Mouse (Mus musculus): Measurements from ENCODE around the gene Psme2b. TPM values are rescaled to one million over a fixed set of nuclear protein-coding genes. Genes with fewer than 3 reads are reported as not detected.

The Psme2b gene
- 100 to 1,000 TPM; 135 to 194 TPM for polyA plus RNA-seq (2017; shearing (Covaris generic))

GRCm38 (mm10) chr11:48946090-48946489, at the start of gene Psme2b:
Gene Psme2b (minus strand): TSS chr11:48946190.

GRCm38 (mm10) chr11:48994018-48994417, 48.0 kb upstream of the Psme2b start, which contains the start of gene Tgtp1:
Gene Tgtp1 (minus strand): TSS chr11:48994172.

GRCm38 (mm10) chr11:48991740-48992520, 45.9 kb upstream of the Psme2b start, which contains the start of gene Gm12185:
Gene Gm12185 (minus strand): TSS chr11:48992226.

GRCm38 (mm10) chr11:48979251-48979650, 33.3 kb upstream of the Psme2b start, which contains the start of gene 9930111J21Rik1:
Gene 9930111J21Rik1 (minus strand): TSS chr11:48979398.

GRCm38 (mm10) chr11:48978240-48978939, 32.4 kb upstream of the Psme2b start, which contains the start of gene Olfr56:
Gene Olfr56 (plus strand): TSS chr11:48978889.

GRCm38 (mm10) chr11:48902021-48902420, 44.0 kb downstream of the Psme2b start, which contains the start of gene Gm5431:
Gene Gm5431 (minus strand): TSS chr11:48902214.

Other genes with a start within 250 kb of the Psme2b start
- gene Rack1, start 145.9 kb downstream of the Psme2b start, polyA plus RNA-seq (2017; shearing (Covaris generic)), result 100 to 1,000 TPM; 607 to 930 TPM
- 1 to 10 TPM; 1.6 to 1.9 TPM for gene Trim41, start 128.8 kb downstream of the Psme2b start, polyA plus RNA-seq (2017; shearing (Covaris generic))
- under 1 TPM; 0.70 to 0.99 TPM for gene Trim7, start 120.0 kb downstream of the Psme2b start, polyA plus RNA-seq (2017; shearing (Covaris generic))
- gene Gm12184, start 119.5 kb downstream of the Psme2b start, polyA plus RNA-seq (2017; shearing (Covaris generic)), result 1 to 10 TPM; 4.9 to 5.0 TPM
- gene Irgm1, start 74.5 kb downstream of the Psme2b start, polyA plus RNA-seq (2017; shearing (Covaris generic)), result 100 to 1,000 TPM; 184 to 211 TPM
- 1 to 10 TPM; 1.3 to 1.4 TPM for gene Gm5431, start 44.0 kb downstream of the Psme2b start, polyA plus RNA-seq (2017; shearing (Covaris generic))
- gene Olfr56, start 32.7 kb upstream of the Psme2b start, polyA plus RNA-seq (2017; shearing (Covaris generic)), result 1 to 10 TPM; 1.3 to 1.4 TPM
- gene 9930111J21Rik1, start 33.2 kb upstream of the Psme2b start, polyA plus RNA-seq (2017; shearing (Covaris generic)), result 100 to 1,000 TPM; 111 to 163 TPM
- 1 to 10 TPM; 4.8 to 6.1 TPM for gene Gm12185, start 46.0 kb upstream of the Psme2b start, polyA plus RNA-seq (2017; shearing (Covaris generic))
- 100 to 1,000 TPM; 236 to 376 TPM for gene Tgtp1, start 48.0 kb upstream of the Psme2b start, polyA plus RNA-seq (2017; shearing (Covaris generic))
- 10 to 100 TPM; 60.5 to 94.4 TPM for gene 9930111J21Rik2, start 105.1 kb upstream of the Psme2b start, polyA plus RNA-seq (2017; shearing (Covaris generic))
- 100 to 1,000 TPM; 342 to 358 TPM for gene Tgtp2, start 118.0 kb upstream of the Psme2b start, polyA plus RNA-seq (2017; shearing (Covaris generic))
- 100 to 1,000 TPM; 570 to 631 TPM for gene Ifi47, start 130.4 kb upstream of the Psme2b start, polyA plus RNA-seq (2017; shearing (Covaris generic))
- under 1 TPM in 1 of 2 experiments, not detected in 1; 0.06 TPM for gene Olfr1396, start 168.7 kb upstream of the Psme2b start, polyA plus RNA-seq (2017; shearing (Covaris generic))
- not detected for gene Olfr1395, start 196.1 kb upstream of the Psme2b start, polyA plus RNA-seq (2017; shearing (Covaris generic))
- not detected for gene Olfr1394, start 208.2 kb upstream of the Psme2b start, polyA plus RNA-seq (2017; shearing (Covaris generic))
- not detected for gene Btnl9, start 241.0 kb upstream of the Psme2b start, polyA plus RNA-seq (2017; shearing (Covaris generic))